ENCODE assay signal across 8 mouse cellular contexts in the genomic region with DNA sequence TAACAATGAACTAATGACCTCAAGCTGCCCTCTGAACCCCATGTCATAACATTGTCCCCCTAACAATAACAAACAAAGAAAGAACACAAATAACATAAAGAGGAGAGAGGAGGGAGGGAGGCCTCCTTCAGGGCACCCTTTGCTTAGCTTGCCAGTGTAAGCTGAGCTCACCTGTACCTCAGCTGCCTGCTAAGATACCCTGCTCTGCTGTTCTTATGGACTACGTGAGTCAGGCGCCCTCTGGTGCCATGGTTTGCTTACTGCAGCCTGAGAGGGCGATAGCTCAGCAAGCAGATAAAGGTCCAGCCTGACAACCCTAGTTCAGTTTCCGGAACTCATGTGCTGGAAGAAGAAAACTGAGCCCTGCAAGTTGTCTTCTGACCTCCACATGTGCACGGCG.
DNase-seq lines count a peak whose midpoint lies in the region; ATAC-seq and TF ChIP-seq lines count a peak whose summit lies in the region.

No protein-coding gene starts in this region.

- TF ChIP-seq CTCF in cerebellum, adult 2 months (IDR thresholded peaks at IDR 0.05; ENCODE audit: borderline replicate concordance, insufficient read depth, low read depth, low read length), result peak; percentile 36
- TF ChIP-seq CTCF in left cerebral cortex, adult 2 months (IDR thresholded peaks at IDR 0.05), result peak; percentile 45
- peak; percentile 76 for TF ChIP-seq CTCF in liver, embryonic 14.5 days (IDR thresholded peaks at IDR 0.05; ENCODE audit: low read depth)

- intact Hi-C loops in left cerebral cortex, adult 2 months (cut with DNase I), result loop anchor here (1.0 kb wide), 1 partner anchor 188 kb away; no protein-coding TSS in a partner anchor

- ATAC-seq in liver, embryonic 14.5 days (ENCODE audit: insufficient read depth), result no peak

- no peaks in the 10 kb centered on the region; the same call in 1 of the 2 replicates for H3K4me1 ChIP-seq in cerebellum, adult 2 months (ENCODE audit: control insufficient read depth, insufficient read depth, low read length)
- no peaks in the 10 kb centered on the region for H3K4me1 ChIP-seq in liver, embryonic 14.5 days (replicated peaks; ENCODE audit: control insufficient read depth in 2 of 2, insufficient read depth in 2 of 2, low read length in 1 of 2)

- no peak overlapping the region for H3K27ac ChIP-seq in cerebellum, adult 2 months (ENCODE audit: insufficient read depth, low read length)
- peak overlapping the region; percentile 75 for H3K27ac ChIP-seq in left cerebral cortex, adult 2 months
- no peak overlapping the region for H3K27ac ChIP-seq in liver, embryonic 14.5 days

- no peaks in the 10 kb centered on the region for H3K27me3 ChIP-seq in cerebellum, adult 2 months (ENCODE audit: control insufficient read depth, insufficient read depth, low read length)
- no peaks in the 10 kb centered on the region for H3K27me3 ChIP-seq in liver, embryonic 14.5 days (ENCODE audit: control insufficient read depth, insufficient read depth, low read length)

- WGBS in cerebellum, adult 2 months, result 74% methylated on average over 6 of the region's 6 CpGs
- 47% methylated on average over 6 of the region's 6 CpGs for WGBS in liver, embryonic 14.5 days (ENCODE audit: insufficient replicate concordance)

- H3K4me2 ChIP-seq in liver, embryonic 14.5 days (ENCODE audit: low read depth), result no peak overlapping the region

- H3K4me3 ChIP-seq in cerebellum, adult 2 months (replicated peaks; ENCODE audit: insufficient read depth, low read depth, low read length), result no peak overlapping the region
- H3K4me3 ChIP-seq in left cerebral cortex, adult 2 months, result no peak overlapping the region
- no peak overlapping the region for H3K4me3 ChIP-seq in liver, embryonic 14.5 days (ENCODE audit: insufficient read depth in 1 of 2, low read depth in 2 of 2, low read length in 2 of 2)

- no peak overlapping the region for H3K9ac ChIP-seq in liver, embryonic 14.5 days (replicated peaks)

- H3K9me3 ChIP-seq in liver, embryonic 14.5 days (ENCODE audit: control insufficient read depth, low read length), result no peaks in the 10 kb centered on the region

- DNase-seq in cerebellum, adult 2 months, result no peak
- DNase-seq in cerebellum, adult 9-10 months, result no peak
- no peak for DNase-seq in left cerebral cortex, adult 2 months (ENCODE audit: extremely low spot score in 1 of 2, low spot score in 2 of 2)
- no peak for DNase-seq in left cerebral cortex, adult 9 months (ENCODE audit: low spot score in 2 of 2)
- DNase-seq in WW6 (ENCODE audit: low read depth, low spot score), result peak; percentile 60
- peak in 1 of 3 experiments; percentile 9 for DNase-seq in liver, embryonic 14.5 days (ENCODE audit: low read depth in 3 of 3, low spot score in 3 of 3)
- peak; percentile 32 to 65 for DNase-seq in thymus, postnatal 10 days (ENCODE audit: low spot score in 2 of 2)
- no peak for DNase-seq in cerebellum, adult 11-12 months

- TF ChIP-seq EP300 in liver, embryonic 14.5 days (IDR thresholded peaks at IDR 0.05; ENCODE audit: low read depth), result no peak

- TF ChIP-seq POLR2A in cerebellum, adult 2 months (IDR thresholded peaks at IDR 0.05; ENCODE audit: borderline replicate concordance, insufficient read depth, low read length), result no peak

- no peaks in the 10 kb centered on the region for H3K36me3 ChIP-seq in liver, embryonic 14.5 days (replicated peaks; ENCODE audit: control insufficient read depth, insufficient read depth, low read depth)

Comparison
In these comparisons a context has a peak if more than half of its experiments do, and no peak if none do; other contexts are left out.
1. DNase-seq: peak in WW6 (single experiment) and thymus, postnatal 10 days (2 of 2); none in cerebellum, adult 2 months (0 of 2), cerebellum, adult 9-10 months (single experiment), left cerebral cortex, adult 2 months (0 of 2), left cerebral cortex, adult 9 months (0 of 2) and cerebellum, adult 11-12 months (single experiment).
2. Peak in every context shown above with its lines, with median percentiles within 50 percentile points of each other: CTCF ChIP-seq.